Mouse (Mus musculus) CH12.LX (cell line): Measurements from ENCODE around the gene Tinf2. TPM values are rescaled to one million over a fixed set of nuclear protein-coding genes. Genes with fewer than 3 reads are reported as not detected.

Experiments used
- DNase-seq: peaks from one replicate; pipeline ENCODE4 v3.0.0-alpha.2; 2013; ENCODE audit errors: extremely low read depth
- H3K27ac ChIP-seq: 2 replicates; pipeline ENCODE4 v1.5.1; 2012; ENCODE audit warnings: low read depth, mild to moderate bottlenecking, control low read depth, moderate library complexity; ENCODE audit not compliant: insufficient read depth
- H3K27me3 ChIP-seq: replicated peaks from 2 replicates; pipeline ENCODE3; 2012; ENCODE audit warnings: inconsistent platforms
- H3K36me3 ChIP-seq, 2 experiments: replicated peaks in 1 of 2; 2 replicates each; pipeline versions ENCODE3 to v1.6.1; 2012; ENCODE audit warnings: inconsistent platforms in 1 of 2, low read length in 1 of 2, mild to moderate bottlenecking in 1 of 2, mixed read lengths in 1 of 2, moderate library complexity in 1 of 2; ENCODE audit not compliant: control insufficient read depth in 1 of 2, insufficient read depth in 1 of 2
- H3K4me1 ChIP-seq, 2 experiments: 2 replicates each; pipeline ENCODE4 v1.6.1; 2012; ENCODE audit warnings: inconsistent platforms in 1 of 2, moderate library complexity in 1 of 2; ENCODE audit not compliant: insufficient read depth in 2 of 2, control insufficient read depth in 1 of 2
- H3K4me2 ChIP-seq: 2 replicates; pipeline ENCODE4 v1.6.1; 2012; ENCODE audit warnings: low read depth, mild to moderate bottlenecking, control low read depth; ENCODE audit not compliant: poor library complexity, insufficient read depth, severe bottlenecking
- H3K4me3 ChIP-seq, 3 experiments: fragments of 150-350 bp in 1 of 3; sonication (generic) in 1 of 3; replicated peaks in 1 of 3; 2 replicates each; pipeline versions ENCODE3 to v1.5.1; 2011 to 2012; ENCODE audit warnings: low read depth in 2 of 3, low read length in 2 of 3, mild to moderate bottlenecking in 2 of 3, moderate library complexity in 2 of 3, control low read depth in 1 of 3, improper control_type of control experiment in 1 of 3, inconsistent platforms in 1 of 3, mixed read lengths in 1 of 3; ENCODE audit not compliant: poor library complexity in 1 of 3
- H3K79me2 ChIP-seq: replicated peaks from 2 replicates; pipeline ENCODE4 v1.6.1; 2012; ENCODE audit warnings: mild to moderate bottlenecking, moderate library complexity; ENCODE audit not compliant: control insufficient read depth, poor library complexity, insufficient read depth, severe bottlenecking; ENCODE audit errors: extremely low read depth
- H3K9ac ChIP-seq: 2 replicates; pipeline ENCODE4 v1.6.1; 2012; ENCODE audit warnings: low read depth, mild to moderate bottlenecking, control low read depth, moderate library complexity; ENCODE audit not compliant: insufficient read depth
- H3K9me3 ChIP-seq: replicated peaks from 2 replicates; pipeline ENCODE3; 2012; ENCODE audit warnings: low read length, inconsistent platforms, mixed read lengths
- CHD1 ChIP-seq: IDR thresholded peaks from 2 replicates; pipeline ENCODE4 v1.6.1; 2012; ENCODE audit warnings: low read depth, low read length, improper control_type of control experiment, inconsistent platforms
- CHD2 ChIP-seq: IDR thresholded peaks from 2 replicates; pipeline ENCODE4 v1.6.1; 2011; ENCODE audit warnings: low read length, improper control_type of control experiment
- E2F4 ChIP-seq: IDR thresholded peaks from 2 replicates; pipeline ENCODE4 v1.6.1; 2011; ENCODE audit warnings: low read depth, low read length, improper control_type of control experiment; ENCODE audit not compliant: insufficient replicate concordance
- ETS1 ChIP-seq: conservative IDR thresholded peaks from 2 replicates; pipeline ENCODE4 v1.6.1; 2012; ENCODE audit warnings: low read depth, mild to moderate bottlenecking, inconsistent platforms, low read length, improper control_type of control experiment, moderate library complexity
- IRF4 ChIP-seq: IDR thresholded peaks from 2 replicates; pipeline ENCODE4 v1.6.1; 2014; ENCODE audit warnings: low read depth, mild to moderate bottlenecking, inconsistent platforms, low read length, improper control_type of control experiment
- JUN ChIP-seq: IDR thresholded peaks from 2 replicates; pipeline ENCODE4 v1.6.1; 2011; ENCODE audit warnings: low read depth, mild to moderate bottlenecking, low read length, improper control_type of control experiment, moderate library complexity; ENCODE audit not compliant: insufficient read depth
- JUND ChIP-seq: conservative IDR thresholded peaks from 2 replicates; pipeline ENCODE4 v1.6.1; 2011; ENCODE audit warnings: low read depth, low read length, improper control_type of control experiment
- MAFK ChIP-seq: IDR thresholded peaks from 2 replicates; pipeline ENCODE4 v1.6.1; 2011; ENCODE audit warnings: low read length, improper control_type of control experiment; ENCODE audit not compliant: insufficient replicate concordance
- MAX ChIP-seq: IDR thresholded peaks from 2 replicates; pipeline ENCODE4 v1.6.1; 2011; ENCODE audit warnings: low read length, improper control_type of control experiment
- NELFE ChIP-seq: IDR thresholded peaks from 2 replicates; pipeline ENCODE4 v1.6.1; 2011; ENCODE audit warnings: low read depth, low read length, improper control_type of control experiment
- NRF1 ChIP-seq: IDR thresholded peaks from 2 replicates; pipeline ENCODE4 v1.6.1; 2014; ENCODE audit warnings: low read depth, mild to moderate bottlenecking, inconsistent platforms, low read length, improper control_type of control experiment, moderate library complexity
- PAX5 ChIP-seq: IDR thresholded peaks from 2 replicates; pipeline ENCODE4 v1.6.1; 2012; ENCODE audit warnings: low read length, inconsistent platforms, mixed read lengths
- POLR2A ChIP-seq: IDR thresholded peaks from 2 replicates; pipeline ENCODE4 v1.6.1; 2011; ENCODE audit warnings: low read depth, mild to moderate bottlenecking, improper control_type of control experiment, low read length
- POLR2AphosphoS2 ChIP-seq: IDR thresholded peaks from 2 replicates; pipeline ENCODE4 v1.6.1; 2011; ENCODE audit warnings: low read depth, low read length, improper control_type of control experiment
- TBP ChIP-seq: conservative IDR thresholded peaks from 2 replicates; pipeline ENCODE4 v1.6.1; 2011; ENCODE audit warnings: low read depth, low read length, improper control_type of control experiment
- TCF12 ChIP-seq: IDR thresholded peaks from 2 replicates; pipeline ENCODE4 v1.6.1; 2014; ENCODE audit warnings: low read depth, mild to moderate bottlenecking, inconsistent platforms, low read length, improper control_type of control experiment
- USF2 ChIP-seq: conservative IDR thresholded peaks from 2 replicates; pipeline ENCODE4 v1.6.1; 2011; ENCODE audit warnings: low read depth, low read length, improper control_type of control experiment
- ZC3H11A ChIP-seq: IDR thresholded peaks from 2 replicates; pipeline ENCODE4 v1.6.1; 2012; ENCODE audit warnings: low read depth, mild to moderate bottlenecking, inconsistent platforms, low read length, improper control_type of control experiment
- ZKSCAN1 ChIP-seq: IDR thresholded peaks from 2 replicates; pipeline ENCODE4 v1.6.1; 2012; ENCODE audit warnings: low read depth, inconsistent platforms, low read length, improper control_type of control experiment, borderline replicate concordance
- ZNF384 ChIP-seq: IDR thresholded peaks from 2 replicates; pipeline ENCODE4 v1.6.1; 2012; ENCODE audit warnings: low read depth, low read length, improper control_type of control experiment, inconsistent platforms
- dilution Hi-C: fragments of 300-500 bp; cut with MboI; formaldehyde crosslinking; loops from 2 replicates; pipeline ENCODE4 v1.14.3; 2020; ENCODE audit warnings: low sequenced_read_pairs; ENCODE audit not compliant: extremely low pct_unique_long_range_greater_than_20kb, extremely low pct_ligation_motif_present
- in situ Hi-C: fragments of 300-500 bp; cut with MboI; formaldehyde crosslinking; loops from 3 replicates; pipeline ENCODE4 v1.14.3; 2019; ENCODE audit warnings: low sequenced_read_pairs, low pct_ligation_motif_present, low pct_unique_long_range_greater_than_20kb, mixed read lengths
- polyA plus RNA-seq: library from polyadenylated mRNA; unstranded; fragments of >175 nt; gene quantifications from 2 replicates; pipeline ENCODE4 v1.2.1, GENCODE M21; 2012; ENCODE audit warnings: low read depth; ENCODE audit not compliant: insufficient read length
- total RNA-seq, 2 experiments: library from RNA; depleted of rRNA; stranded (reverse); fragments of 300-350 nt in 1 of 2; fragments of >200 nt in 1 of 2; gene quantifications; 2 replicates each; pipeline ENCODE4 v1.2.3; 2012 to 2014

The Tinf2 gene
- total and polyA plus RNA-seq, 3 experiments = 23.3 to 31.1 (median 29.1) TPM

DNA sequence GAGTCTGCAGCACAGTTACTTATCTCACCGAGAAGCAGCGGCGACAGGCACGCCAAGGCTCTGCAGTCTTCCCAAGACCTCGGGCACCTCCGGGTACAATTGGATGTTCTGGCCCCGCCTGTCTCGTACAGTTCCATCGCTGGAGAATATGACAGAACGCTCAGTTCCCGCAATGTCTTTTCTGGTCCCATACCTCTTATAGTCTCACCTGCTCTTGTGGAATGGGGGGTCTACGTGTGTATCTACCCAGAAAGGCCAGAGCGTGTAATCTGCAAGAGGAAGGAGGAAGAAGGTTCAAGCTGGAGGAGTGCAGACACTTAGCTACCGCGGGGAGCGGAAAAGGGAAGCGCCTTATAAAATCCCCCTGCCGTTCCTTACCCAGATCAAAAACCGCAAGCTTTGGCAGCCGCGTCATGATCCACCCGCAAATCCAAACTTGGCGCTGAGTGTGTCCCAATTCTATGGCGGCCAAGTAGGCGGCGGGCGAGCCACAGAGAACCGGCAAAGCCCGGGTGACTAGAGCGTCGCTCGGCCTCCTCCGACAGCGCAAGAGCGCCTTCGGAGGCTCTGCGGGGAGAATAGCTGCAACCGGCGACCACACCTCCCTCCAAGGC lies 21.6 kb downstream of the Tinf2 start, which contains the start of gene Mdp1 (continued):
- no peak for TF ChIP-seq E2F4
- TF ChIP-seq MAX = no peak; the same call in 1 of the 2 replicates
- no peak for TF ChIP-seq CHD2
- TF ChIP-seq JUN = no peak
- TF ChIP-seq ZNF384 = 0 out of 2 replicates have a peak, but pooled peaks have one; percentile 5
- peak; percentile 73 for TF ChIP-seq POLR2A
- no peak for TF ChIP-seq ZKSCAN1
- TF ChIP-seq PAX5 = no peak
- no peak for TF ChIP-seq ETS1
- TF ChIP-seq USF2 = no peak
- peak; percentile 76; the same call in 1 of the 2 replicates for TF ChIP-seq TCF12
- TF ChIP-seq MAFK = no peak
- TF ChIP-seq NRF1 = peak; percentile 32
- TF ChIP-seq POLR2AphosphoS2 = no peak
- TF ChIP-seq NELFE = peak; percentile 62; the same call in 1 of the 2 replicates
- no peak; the same call in 1 of the 2 replicates for TF ChIP-seq IRF4
- 0 out of 2 replicates have a peak, but pooled peaks have one; percentile 45 for TF ChIP-seq TBP
- TF ChIP-seq, all 38 proteins: peak for 15

DNA sequence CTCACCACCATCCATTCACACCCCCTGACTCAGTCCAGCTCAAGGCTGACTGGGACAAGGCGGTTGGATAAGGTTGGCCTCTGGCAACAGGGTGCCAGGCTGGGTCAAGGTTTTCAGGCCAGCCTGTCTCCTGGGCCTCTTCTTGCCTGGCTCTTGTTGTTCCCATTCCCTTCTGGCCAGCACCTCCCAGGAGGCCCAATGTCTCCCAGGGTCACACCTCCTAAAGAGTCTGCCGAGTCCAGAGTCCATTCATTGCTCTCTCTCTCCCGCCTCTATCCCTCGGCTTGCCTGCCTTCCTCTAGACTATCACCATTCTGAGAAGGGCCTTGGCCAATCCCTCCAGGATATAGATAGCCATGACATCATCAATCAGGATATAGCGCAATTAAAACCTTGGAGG lies 23.6 kb downstream of the Tinf2 start:
- Histone ChIP-seq H3K9ac (no peak overlapping the region), H3K4me1 (peaks cover 0 to 16% of the 10 kb centered on the region in 2 experiments; a peak in 2 of 4 replicates), H3K36me3 (peaks cover 12 to 42% of the 10 kb centered on the region in 2 experiments), H3K27ac (no peak overlapping the region), H3K4me2 (no peak overlapping the region), H3K79me2 (no peaks in the 10 kb centered on the region; the same call in none of the 2 replicates), H3K4me3 (no peak overlapping the region), H3K9me3 (no peaks in the 10 kb centered on the region), H3K27me3 (no peaks in the 10 kb centered on the region)
- dilution Hi-C loops (no loop called here), in situ Hi-C loops (no loop called here)
- DNase-seq = no peak
- TF ChIP-seq ZNF384 (no peak), POLR2AphosphoS2 (no peak), CHD1 (no peak), JUND (no peak), PAX5 (no peak), ETS1 (no peak), ZC3H11A (no peak)
